Mouse (Mus musculus) mouse embryonic stem cell (cell line): ENCODE data around the gene Cct2.

ENCODE experiments used
- in situ Hi-C, 2 experiments: fragments of 300-500 bp; cut with MboI; formaldehyde crosslinking; loops; 1 replicate in 1 of 2; 3 replicates in 1 of 2; pipeline ENCODE4 v1.14.3; 2019 to 2020; ENCODE audit warnings: low sequenced_read_pairs in 2 of 2, low pct_unique_long_range_greater_than_20kb in 1 of 2, mixed read lengths in 1 of 2; ENCODE audit not compliant: unreplicated experiment in 1 of 2

Gene Cct2

DNA sequence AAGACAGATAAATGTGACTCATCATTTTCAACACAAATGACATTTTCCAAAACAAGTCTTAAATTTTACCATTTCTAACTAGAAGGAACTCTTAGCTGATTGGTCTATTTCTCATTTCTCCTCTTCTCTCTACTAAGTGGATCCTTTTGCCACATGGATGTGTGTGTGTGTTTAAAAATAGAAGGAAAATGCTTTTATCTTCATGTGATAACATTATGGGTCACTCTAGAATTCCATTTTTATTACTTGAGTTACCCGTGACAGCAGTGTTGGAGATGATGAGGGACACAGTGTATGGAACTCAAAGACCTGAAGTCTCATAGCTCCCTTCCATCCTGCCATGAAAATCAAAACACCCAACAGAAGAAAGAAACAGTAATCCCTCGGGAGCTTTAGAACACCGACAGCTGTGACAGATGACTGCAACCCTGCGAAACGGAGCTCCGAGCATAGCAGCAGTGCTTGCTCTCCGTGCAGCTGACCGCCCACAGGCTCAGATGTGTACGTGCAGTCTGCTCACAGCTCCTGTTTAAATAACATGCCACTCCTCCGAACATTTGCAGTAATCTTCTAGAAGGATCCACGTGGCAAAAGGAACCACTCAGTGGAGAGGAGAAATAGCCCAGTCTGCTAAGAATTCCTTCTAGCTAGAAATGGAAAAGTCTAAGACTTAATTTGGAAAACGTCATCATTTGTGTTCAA, 49.8 kb downstream of the Cct2 start:
- in situ Hi-C loops, result no loop called here

DNA sequence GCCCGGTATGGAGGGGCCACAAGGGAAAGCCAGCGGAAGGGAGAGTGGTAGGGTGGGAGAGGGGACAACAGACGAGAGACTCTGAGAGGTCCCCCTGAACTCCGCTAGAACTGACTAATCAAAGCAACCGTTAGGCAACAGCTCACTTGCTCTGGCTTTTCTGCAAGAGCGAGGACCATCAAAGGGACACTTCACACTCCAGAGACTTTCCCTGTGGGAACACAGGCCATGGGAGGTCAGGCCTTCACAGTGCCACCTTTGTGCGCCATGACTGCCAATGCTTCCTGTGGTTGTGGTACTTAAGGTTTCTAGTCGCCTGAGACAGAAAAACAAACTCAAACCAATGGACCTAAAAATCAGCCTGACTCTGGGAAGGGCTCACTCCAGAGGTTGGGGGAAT, 52.6 kb downstream of the Cct2 start:
- in situ Hi-C loops, result no loop called here

- in situ Hi-C loops, result no loop called here
Measured at GRCm38 (mm10) chr10:117009691-117010090, 53.9 kb downstream of the Cct2 start.

- in situ Hi-C loops, result no loop called here
Measured at GRCm38 (mm10) chr10:117005707-117006464, 57.7 kb downstream of the Cct2 start.

DNA sequence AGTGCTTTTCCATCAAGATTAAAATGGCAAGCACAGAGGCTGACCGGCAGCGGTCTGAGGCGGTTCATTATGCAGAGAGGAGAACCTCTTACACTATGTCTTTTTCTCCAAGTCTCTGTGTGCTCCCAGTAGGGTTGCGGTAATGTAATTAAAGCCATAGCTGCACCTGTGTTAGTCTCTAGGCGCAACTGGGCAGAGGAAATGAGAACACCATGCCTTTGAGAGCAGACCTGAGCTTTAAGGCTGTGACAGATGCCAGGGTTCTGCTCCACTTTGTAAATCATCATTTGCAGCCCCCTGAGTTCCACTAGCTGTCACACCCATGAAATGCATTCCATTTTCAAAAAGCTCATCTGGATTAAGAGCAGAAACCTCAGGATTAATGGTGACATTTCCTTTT, 58.9 kb downstream of the Cct2 start:
- in situ Hi-C loops, result no loop called here
